Mouse (Mus musculus) natural killer cell, adult 2 months (primary cell): Measurements from ENCODE around the gene Tmem205.

Experiments
- DNase-seq, 2 experiments: peaks; one replicate each; pipeline ENCODE4 v3.0.0; 2022; ENCODE audit warnings: low spot score in 2 of 2

Gene Tmem205

DNA sequence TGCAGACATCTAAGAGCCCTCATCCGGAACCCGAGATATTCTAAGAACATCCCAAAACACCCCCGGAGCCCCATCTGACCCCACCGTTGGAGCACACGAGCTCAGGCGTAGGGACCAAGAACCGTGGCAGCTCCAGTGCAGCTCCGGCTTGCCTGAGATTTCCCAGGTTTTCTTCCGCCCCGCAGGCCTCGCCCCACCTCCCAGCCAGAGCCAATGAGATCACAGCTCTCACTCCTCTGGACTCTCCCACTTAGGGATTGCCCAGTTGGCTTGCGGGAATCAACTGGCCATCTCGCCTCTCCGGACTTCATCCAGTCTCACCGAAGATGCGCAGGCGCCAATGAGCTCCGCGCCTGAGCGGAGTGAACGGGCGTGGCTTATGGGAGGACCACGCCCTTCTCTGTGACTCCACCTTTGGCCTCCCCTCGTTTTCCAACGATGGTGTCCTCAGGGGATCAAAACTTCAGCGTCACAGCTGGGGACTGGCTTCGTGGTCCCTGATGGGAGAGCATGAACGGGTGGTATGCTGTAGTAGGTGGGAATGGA lies at the start of gene Tmem205, which contains the start of gene Ccdc159:
TSS of gene Tmem205 (minus strand) at position 349 of the 546 bp plus-strand sequence.
TSS of gene Ccdc159 (plus strand) at position 264 of the 546 bp plus-strand sequence.
- no peak for DNase-seq

DNA sequence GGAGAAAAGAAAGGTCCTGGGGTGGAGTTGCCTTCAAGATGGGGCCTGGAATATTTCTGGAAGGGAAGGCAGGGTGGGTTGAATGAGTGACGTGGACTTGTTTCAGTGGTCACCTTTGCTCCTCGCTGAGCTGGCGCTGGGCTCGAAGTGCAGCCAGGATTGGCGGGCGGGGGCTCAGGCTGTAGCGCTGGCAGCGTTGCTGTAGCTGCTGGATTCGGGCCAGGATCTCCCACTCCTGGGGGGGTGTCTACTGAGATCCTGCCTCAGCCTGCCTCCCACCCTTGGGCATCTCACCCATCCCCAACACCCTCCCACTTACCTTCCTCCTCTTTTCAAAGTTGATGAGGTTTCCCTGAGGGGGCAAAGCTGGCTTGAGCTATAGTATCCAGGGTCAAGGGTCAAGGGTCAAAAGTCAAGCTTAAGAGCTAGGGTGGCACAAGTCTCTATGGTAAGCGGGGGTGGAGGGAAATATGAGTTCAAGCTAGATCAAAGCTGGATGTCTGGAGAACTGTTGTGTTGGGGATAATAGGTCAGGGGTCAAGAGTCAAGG lies 49.3 kb upstream of the Tmem205 start:
- DNase-seq = no peak

DNA sequence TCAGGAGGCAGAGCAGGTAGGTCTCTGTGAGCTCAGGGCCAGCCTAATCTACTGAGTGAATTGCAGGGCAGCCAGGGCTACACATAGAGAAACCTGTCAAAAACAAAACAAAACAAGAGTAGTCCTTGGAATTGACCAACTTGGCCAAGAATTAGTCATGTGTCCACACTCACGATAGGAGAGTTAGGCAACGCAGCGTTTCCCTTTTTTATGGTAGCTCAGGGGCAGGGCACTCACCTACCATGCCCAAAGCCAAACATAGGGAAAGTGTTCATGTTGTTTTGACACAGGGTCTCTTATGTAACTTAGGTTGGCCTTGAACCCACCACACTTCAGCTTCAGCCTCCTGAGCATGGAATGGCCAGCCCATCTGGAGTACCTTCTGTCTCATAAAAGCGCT lies 41.9 kb upstream of the Tmem205 start:
- no peak for DNase-seq

GRCm38 (mm10) chr9:21968883-21969282 lies 41.5 kb upstream of the Tmem205 start:
- no peak for DNase-seq

DNA sequence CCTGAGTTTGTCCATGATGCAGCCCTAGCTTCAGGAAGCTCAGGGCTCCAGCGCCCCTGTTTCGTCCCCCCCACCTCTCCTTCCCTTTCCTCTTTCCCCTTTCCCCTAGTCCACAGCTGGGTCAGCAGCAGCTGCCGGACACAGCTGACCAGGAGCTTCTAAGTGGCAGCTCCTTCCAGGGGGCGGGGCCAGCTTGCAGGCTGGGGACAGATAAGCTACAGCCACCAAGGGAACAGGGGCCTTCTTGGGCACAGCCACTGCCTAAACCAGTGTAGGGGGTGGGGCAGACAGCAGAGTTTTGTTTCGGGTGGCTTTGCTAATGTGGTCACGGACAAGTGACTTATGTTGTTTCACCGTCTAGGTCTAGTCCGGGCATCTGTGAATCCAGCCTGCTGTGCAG lies 36.1 kb upstream of the Tmem205 start, which contains the start of gene Epor:
TSS of gene Epor (minus strand) at position 90 of the 400 bp plus-strand sequence.
- DNase-seq = no peak

- peak; percentile 32 to 44 for DNase-seq
Measured at GRCm38 (mm10) chr9:21962416-21963059, 35.2 kb upstream of the Tmem205 start.

DNA sequence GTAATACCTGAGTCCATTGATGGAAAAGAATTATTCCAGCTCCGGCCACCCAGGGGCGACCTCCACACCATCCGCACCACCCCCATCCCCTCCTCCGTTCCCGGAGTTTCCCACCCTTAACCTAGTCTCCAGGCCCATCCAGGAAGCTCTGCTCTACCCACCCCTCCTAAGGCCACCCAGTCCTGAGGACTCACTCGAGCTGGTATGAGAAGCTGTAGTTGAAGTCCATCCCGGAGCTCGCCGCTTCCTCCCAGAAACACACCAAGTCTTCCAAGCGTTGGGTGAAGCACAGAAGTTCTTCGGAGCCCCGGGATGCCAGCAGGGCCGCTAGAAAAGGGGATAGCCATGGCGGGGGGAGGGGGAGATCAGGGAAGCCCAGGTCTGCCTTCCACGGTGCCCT lies 34.7 kb upstream of the Tmem205 start:
- DNase-seq = no peak

GRCm38 (mm10) chr9:21961366-21961980 lies 34.1 kb upstream of the Tmem205 start:
- no peak for DNase-seq

DNA sequence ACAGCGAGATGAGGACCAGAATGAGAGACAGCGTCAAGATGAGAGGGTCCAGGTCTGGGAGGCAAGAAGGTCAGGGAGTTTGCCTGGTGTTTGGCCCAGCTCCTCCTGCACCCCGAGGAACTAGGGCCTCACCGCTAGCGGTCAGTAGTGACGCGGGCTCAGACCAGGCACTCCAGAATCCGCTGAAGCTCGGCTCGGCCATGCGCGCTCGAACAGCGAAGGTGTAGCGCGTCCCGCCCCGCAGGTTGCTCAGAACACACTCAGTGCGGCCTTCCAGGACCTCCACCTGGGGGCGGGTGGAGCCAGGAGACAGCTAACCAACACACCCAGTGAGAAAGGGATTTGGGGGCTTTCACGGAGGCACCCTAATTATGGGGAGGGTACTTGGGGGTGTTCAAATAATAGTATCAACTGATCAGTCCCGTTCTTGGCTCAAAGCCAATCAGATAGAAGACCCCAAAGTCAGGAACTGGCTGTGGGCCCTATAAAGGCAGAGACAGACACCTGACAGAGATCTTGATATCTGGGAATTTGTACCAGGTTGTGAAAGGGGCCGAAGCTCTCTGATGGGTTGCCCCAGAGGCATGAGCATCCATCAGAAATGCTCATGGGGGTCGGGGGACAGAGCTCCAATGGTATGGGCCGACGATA lies 33.3 kb upstream of the Tmem205 start:
- no peak for DNase-seq

GRCm38 (mm10) chr9:21960135-21960534 lies 32.8 kb upstream of the Tmem205 start:
- no peak for DNase-seq

DNA sequence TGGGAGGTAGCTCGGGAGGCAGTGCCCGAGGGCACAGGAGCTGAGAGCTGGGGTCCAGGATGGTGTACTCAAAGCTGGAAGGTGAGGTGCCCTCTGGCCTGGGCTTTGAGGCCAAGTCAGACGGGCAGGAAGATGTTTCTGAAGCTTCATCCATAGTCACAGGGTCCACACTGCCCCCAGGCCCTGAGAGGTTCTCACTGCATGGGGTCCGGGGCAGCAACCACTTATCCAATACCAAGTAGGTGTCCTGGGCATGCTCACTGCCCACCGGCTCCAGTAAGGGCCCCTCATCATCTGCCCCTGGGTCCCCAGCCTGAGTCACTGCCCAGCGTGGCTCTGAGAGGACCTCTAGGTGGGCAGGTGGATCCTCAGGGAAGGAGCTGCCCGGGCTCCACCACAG lies 31.9 kb upstream of the Tmem205 start:
- no peak for DNase-seq

DNA sequence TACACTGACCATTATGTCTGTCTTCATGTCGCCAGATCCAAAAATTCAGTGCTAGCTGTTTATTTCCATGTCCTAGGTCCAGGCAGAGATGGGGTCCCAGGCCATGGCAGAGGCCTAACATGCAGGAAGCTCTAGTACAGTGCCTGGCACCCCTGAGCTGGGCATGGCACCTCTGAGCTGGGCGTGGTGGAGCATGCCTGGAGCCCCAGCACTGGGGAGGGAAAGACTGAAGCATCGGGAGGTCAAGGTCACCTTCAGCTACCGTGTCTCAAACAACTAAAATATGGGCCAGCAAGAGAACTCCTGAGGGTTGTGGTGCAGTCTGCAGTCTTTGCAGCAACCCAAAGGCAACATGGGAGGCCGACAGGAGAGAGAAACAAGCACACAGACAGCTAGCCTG lies 31.0 kb upstream of the Tmem205 start:
- DNase-seq = no peak

GRCm38 (mm10) chr9:21955570-21956281 lies 28.4 kb upstream of the Tmem205 start, which contains the start of gene Swsap1:
Gene Swsap1, plus strand, starts transcription at chr9:21955755.
- peak; percentile 98 to 99 for DNase-seq

- no peak for DNase-seq
Measured at GRCm38 (mm10) chr9:21955225-21955569, 27.8 kb upstream of the Tmem205 start.

- no peak for DNase-seq
Measured at GRCm38 (mm10) chr9:21954635-21955034, 27.3 kb upstream of the Tmem205 start.

- DNase-seq = no peak
Measured at GRCm38 (mm10) chr9:21953600-21953999, 26.2 kb upstream of the Tmem205 start.

DNA sequence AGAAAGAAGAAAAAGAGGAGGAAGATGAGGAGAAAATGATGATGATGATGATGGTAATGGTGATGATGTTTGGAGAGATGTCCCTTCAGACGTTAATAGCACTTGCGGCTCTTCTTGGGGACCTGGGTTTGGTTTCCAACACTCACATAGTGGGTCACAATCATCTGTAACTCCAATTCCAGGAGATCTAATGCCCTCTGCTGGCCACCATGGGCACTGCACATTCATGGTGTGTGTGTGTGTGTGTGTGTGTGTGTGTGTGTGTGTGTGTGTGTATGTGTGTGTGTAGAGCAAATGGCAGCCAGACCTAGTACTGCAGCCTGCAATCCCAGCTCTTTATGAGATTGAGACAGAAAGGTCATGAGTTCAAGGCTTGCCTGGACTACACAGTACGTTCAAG lies 24.6 kb upstream of the Tmem205 start:
- DNase-seq = peak; percentile 24 to 28

GRCm38 (mm10) chr9:21950322-21950721 lies 23.0 kb upstream of the Tmem205 start:
- peak; percentile 53 to 69 for DNase-seq

DNA sequence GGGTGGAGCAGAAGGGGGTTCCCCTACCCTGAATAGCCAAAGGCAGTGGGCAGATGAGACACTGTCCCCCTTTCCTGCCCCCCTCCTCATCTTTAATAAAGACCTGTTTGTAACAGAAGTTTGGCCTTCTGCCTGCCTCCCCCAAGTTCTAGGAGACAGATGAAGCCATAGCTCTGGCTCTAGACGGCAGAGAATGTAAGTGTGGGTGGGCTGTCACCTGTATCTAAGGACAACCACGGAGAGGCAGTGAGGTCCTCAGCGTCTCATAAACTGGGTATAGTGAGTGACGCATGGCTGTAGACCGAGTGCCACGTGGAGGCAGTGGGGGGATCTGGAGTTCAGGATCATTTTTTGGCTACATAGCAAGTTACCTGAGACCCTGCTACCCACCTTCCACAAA lies 21.4 kb upstream of the Tmem205 start:
- no peak for DNase-seq

- DNase-seq = no peak
Measured at GRCm38 (mm10) chr9:21948146-21948545, 20.8 kb upstream of the Tmem205 start.

- no peak for DNase-seq
Measured at GRCm38 (mm10) chr9:21947540-21948130, 20.3 kb upstream of the Tmem205 start.
